Comparison of ENCODE assay signal across 9 mouse cellular contexts in the genomic region with DNA sequence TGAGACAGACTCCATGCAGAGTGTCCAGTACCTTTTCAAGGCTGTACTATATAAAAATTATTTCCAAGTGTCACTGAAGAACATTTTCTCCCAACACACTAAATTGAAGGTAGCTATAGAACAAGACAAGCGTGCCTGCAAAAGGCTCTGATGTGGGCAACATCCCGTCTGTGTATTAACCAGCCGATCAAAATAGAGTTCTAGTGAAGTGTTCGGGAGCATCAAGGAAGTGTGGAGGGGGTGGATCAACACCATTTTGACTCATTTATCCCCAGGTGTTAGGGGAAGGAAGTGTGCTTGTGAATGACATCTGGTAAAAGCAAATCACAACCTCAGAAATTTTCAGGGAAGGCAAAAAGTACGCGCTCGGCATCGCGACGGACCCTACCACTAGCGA. TPM values are rescaled to one million over a fixed set of nuclear protein-coding genes. Genes with fewer than 3 reads are reported as not detected.
DNase-seq lines count a peak whose midpoint lies in the region; ATAC-seq and TF ChIP-seq lines count a peak whose summit lies in the region.
"Had no signal": no experiment of that assay in that cellular context is flagged by ENCODE, and none has a peak within 500 bp of the region (broad histone marks: within the 10 kb centered on the region; RNA-seq: fewer than 3 reads in every experiment).

No protein-coding gene starts in this region.

- no peaks in the 10 kb centered on the region for H3K36me3 ChIP-seq in heart, embryonic 14.5 days (ENCODE audit: control insufficient read depth, insufficient read depth, low read length)
- H3K36me3 ChIP-seq in forebrain, embryonic 14.5 days (ENCODE audit: control insufficient read depth, insufficient read depth, low read length) = no peaks in the 10 kb centered on the region
- no peaks in the 10 kb centered on the region for H3K36me3 ChIP-seq in limb, embryonic 14.5 days (ENCODE audit: control insufficient read depth, insufficient read depth, low read length)
- H3K36me3 ChIP-seq: G1E had no signal

- WGBS in heart, embryonic 14.5 days = 6% methylated on average over 11 of the region's 11 CpGs
- WGBS in forebrain, embryonic 14.5 days = 4% methylated on average over 11 of the region's 11 CpGs
- 9% methylated on average over 11 of the region's 11 CpGs for WGBS in limb, embryonic 14.5 days

- H3K4me3 ChIP-seq in heart, embryonic 14.5 days (ENCODE audit: control insufficient read depth in 1 of 2, insufficient read depth in 1 of 2, low read depth in 1 of 2, low read length in 2 of 2) = peak overlapping the region; percentile 52 to 54; a peak in 3 of 4 replicates
- H3K4me3 ChIP-seq in forebrain, embryonic 14.5 days (ENCODE audit: low read depth, low read length) = peak overlapping the region; percentile 61
- peak overlapping the region; percentile 48 for H3K4me3 ChIP-seq in limb, embryonic 14.5 days (replicated peaks; ENCODE audit: low read length)

- H3K27me3 ChIP-seq in heart, embryonic 14.5 days (ENCODE audit: control insufficient read depth, insufficient read depth, low read length) = peaks cover 23% of the 10 kb centered on the region
- H3K27me3 ChIP-seq in forebrain, embryonic 14.5 days (replicated peaks; ENCODE audit: control insufficient read depth, insufficient read depth, low read length) = no peaks in the 10 kb centered on the region
- peaks cover 25% of the 10 kb centered on the region; the same call in 1 of the 2 replicates for H3K27me3 ChIP-seq in limb, embryonic 14.5 days (ENCODE audit: control insufficient read depth, insufficient read depth, low read length)

- no peaks in the 10 kb centered on the region for H3K9me3 ChIP-seq in heart, embryonic 14.5 days (ENCODE audit: control insufficient read depth, low read length)
- no peaks in the 10 kb centered on the region for H3K9me3 ChIP-seq in forebrain, embryonic 14.5 days (replicated peaks; ENCODE audit: control insufficient read depth, low read length)
- H3K9me3 ChIP-seq in limb, embryonic 14.5 days (ENCODE audit: control insufficient read depth, low read length) = no peaks in the 10 kb centered on the region

- peak overlapping the region; percentile 96 for H3K4me2 ChIP-seq in heart, embryonic 14.5 days (ENCODE audit: low read length)
- peak overlapping the region; percentile 87 for H3K4me2 ChIP-seq in forebrain, embryonic 14.5 days (ENCODE audit: low read length)
- H3K4me2 ChIP-seq in limb, embryonic 14.5 days (replicated peaks; ENCODE audit: low read depth, low read length, severe bottlenecking) = peak overlapping the region; percentile 89

- H3K4me1 ChIP-seq in heart, embryonic 14.5 days (ENCODE audit: control insufficient read depth in 2 of 2, insufficient read depth in 2 of 2, low read length in 2 of 2) = peaks cover 0 to 5% of the 10 kb centered on the region in 2 experiments; a peak in 1 of 4 replicates
- H3K4me1 ChIP-seq in forebrain, embryonic 14.5 days (ENCODE audit: control insufficient read depth, insufficient read depth, low read length) = no peaks in the 10 kb centered on the region
- H3K4me1 ChIP-seq in limb, embryonic 14.5 days (ENCODE audit: control insufficient read depth, insufficient read depth, low read length) = no peaks in the 10 kb centered on the region

- no peak for DNase-seq in heart, postnatal 14 days
- peak; percentile 4 for DNase-seq in ES-CJ7 (ENCODE audit: low read depth, low spot score)
- DNase-seq in forebrain, embryonic 14.5 days (ENCODE audit: low spot score) = no peak
- DNase-seq in limb, embryonic 14.5 days (ENCODE audit: low spot score) = no peak
- no peak for DNase-seq in gastrocnemius, postnatal 25 days
- no peak for DNase-seq in kidney, postnatal 14 days

- H3K9ac ChIP-seq in heart, embryonic 14.5 days (ENCODE audit: low read length) = peak overlapping the region; percentile 57; the same call in 1 of the 2 replicates
- H3K9ac ChIP-seq in forebrain, embryonic 14.5 days (ENCODE audit: low read length) = peak overlapping the region; percentile 65
- H3K9ac ChIP-seq in limb, embryonic 14.5 days (ENCODE audit: low read depth, low read length, severe bottlenecking) = peak overlapping the region; percentile 43; the same call in 1 of the 2 replicates

- intact Hi-C loops in heart, postnatal 14 days (cut with DNase I) = loop anchor here (10.0 kb wide), 1 partner anchor 431 kb away; no protein-coding TSS in a partner anchor

- no peak for ATAC-seq in heart, embryonic 14.5 days (ENCODE audit: insufficient number of reproducible peaks, insufficient read depth, low FRiP score, low read depth)
- peak; percentile 6; the same call in 1 of the 2 replicates for ATAC-seq in forebrain, embryonic 14.5 days
- no peak for ATAC-seq in limb, embryonic 14.5 days (ENCODE audit: low FRiP score, low read depth)
- ATAC-seq in megakaryocyte, adult 5-6 weeks (ENCODE audit: poor library complexity, severe bottlenecking) = no peak

- TF ChIP-seq POLR2A in limb, embryonic 14.5 days (IDR thresholded peaks at IDR 0.05; ENCODE audit: borderline replicate concordance, extremely low read depth, insufficient read depth, insufficient read length) = no peak

- no peak overlapping the region for H3K27ac ChIP-seq in heart, embryonic 14.5 days (replicated peaks in 1 of 2; ENCODE audit: control insufficient read depth in 1 of 2, insufficient read depth in 1 of 2, low read depth in 2 of 2, low read length in 2 of 2)
- no peak overlapping the region for H3K27ac ChIP-seq in forebrain, embryonic 14.5 days (ENCODE audit: low read depth, low read length)
- no peak overlapping the region for H3K27ac ChIP-seq in limb, embryonic 14.5 days (replicated peaks; ENCODE audit: low read depth, low read length)

RNA-seq across cellular contexts. Expression of a gene that starts 0.7 kb away (rescaled TPM):
- polyA plus RNA-seq in heart, embryonic 14.5 days (2014; fragmentation: Nextera tagmentation; extraction: Ambion mirVana) = 0.55 and 1.2 TPM in 2 replicates
- total RNA-seq in heart, postnatal 14 days (2021) = under 1 TPM; 0.10 to 0.38 TPM
- 8.0 and 11.8 TPM in 2 replicates for polyA plus RNA-seq in forebrain, embryonic 14.5 days (2014; fragmentation: Nextera tagmentation; extraction: Ambion mirVana)
- polyA plus RNA-seq in limb, embryonic 14.5 days (2012; rRNA removed) = 1.9 and 2.1 TPM in 2 replicates
- 3.6 and 3.7 TPM in 2 replicates for polyA plus RNA-seq in limb, embryonic 14.5 days (2014; fragmentation: Nextera tagmentation; extraction: Ambion mirVana)
- total RNA-seq in megakaryocyte, adult 5-6 weeks (2015) = not detected in 2 replicates
- total RNA-seq in megakaryocyte, adult 5-6 weeks (2017) = not detected in 2 replicates
- total RNA-seq in gastrocnemius, postnatal 25 days (2021) = under 1 TPM in 1 of 2 experiments, not detected in 1; 0.13 TPM
- polyA plus RNA-seq: G1E had no signal
